Mouse (Mus musculus) midbrain, embryonic 16.5 days (tissue): ENCODE data around the gene Kcng3. TPM values are rescaled to one million over a fixed set of nuclear protein-coding genes. Genes with fewer than 3 reads are reported as not detected.

Source experiments
- ATAC-seq: fragments of 200-750 bp; cut with Nextera tagmentation; 2 replicates; pipeline ENCODE4 v1.8.0; 2017; ENCODE audit warnings: moderate TSS enrichment
- H3K27ac ChIP-seq: fragments of 300-500 bp; sonication (generic); 2 replicates; pipeline ENCODE4 v1.5.1; 2014; ENCODE audit warnings: mild to moderate bottlenecking, low read length, mixed read lengths
- H3K27me3 ChIP-seq: fragments of 300-500 bp; sonication (generic); 2 replicates; pipeline ENCODE4 v1.6.1; 2014; ENCODE audit warnings: low read depth, low read length, mixed read lengths; ENCODE audit not compliant: control insufficient read depth, insufficient read depth
- H3K36me3 ChIP-seq: fragments of 300-500 bp; sonication (generic); 2 replicates; pipeline ENCODE4 v1.6.1; 2014; ENCODE audit warnings: mild to moderate bottlenecking, low read length, moderate library complexity, mixed read lengths; ENCODE audit not compliant: control insufficient read depth, insufficient read depth
- H3K4me1 ChIP-seq: fragments of 300-500 bp; sonication (generic); 2 replicates; pipeline ENCODE4 v1.6.1; 2014; ENCODE audit warnings: mild to moderate bottlenecking, low read length, mixed read lengths; ENCODE audit not compliant: control insufficient read depth, insufficient read depth
- H3K4me2 ChIP-seq: fragments of 300-500 bp; sonication (generic); 2 replicates; pipeline ENCODE4 v1.6.1; 2014; ENCODE audit warnings: mild to moderate bottlenecking, low read length, mixed read lengths
- H3K4me3 ChIP-seq: fragments of 300-500 bp; sonication (generic); 2 replicates; pipeline ENCODE4 v1.5.1; 2014; ENCODE audit warnings: low read depth, mild to moderate bottlenecking, low read length, moderate library complexity, mixed read lengths
- H3K9ac ChIP-seq: fragments of 300-500 bp; sonication (generic); 2 replicates; pipeline ENCODE4 v1.6.1; 2014; ENCODE audit warnings: low read depth, low read length, mixed read lengths
- H3K9me3 ChIP-seq: fragments of 300-500 bp; sonication (generic); replicated peaks from 2 replicates; pipeline ENCODE4 v1.6.1; 2014; ENCODE audit warnings: mild to moderate bottlenecking, low read length, mixed read lengths; ENCODE audit not compliant: control insufficient read depth, poor library complexity, severe bottlenecking
- WGBS: fragments of 180-500 bp; shearing (Covaris S2); extraction: QIAGEN DNeasy Blood & Tissue Kit; methylation state at CpG from one replicate; pipeline ENCODE4 v1.1.7; 2014; 5-methylcytosine and 5-hydroxymethylcytosine counted together
- polyA plus RNA-seq: library from polyadenylated mRNA; unstranded; fragments of >200 nt; fragmentation: Nextera tagmentation; extraction: Ambion mirVana; gene quantifications from 2 replicates; pipeline ENCODE4 v1.2.1, GENCODE M21; 2015

Gene Kcng3
- polyA plus RNA-seq, 1 experiment from 2014 or later, result 0.10 TPM

- no peaks in the 10 kb centered on the region for H3K9me3 ChIP-seq
- H3K36me3 ChIP-seq, result no peaks in the 10 kb centered on the region
- WGBS, result 84% methylated on average over 10 of the region's 10 CpGs
- no peak overlapping the region for H3K9ac ChIP-seq
- no peak overlapping the region for H3K4me3 ChIP-seq
- H3K27ac ChIP-seq, result no peak overlapping the region
- no peak overlapping the region for H3K4me2 ChIP-seq
- H3K27me3 ChIP-seq, result no peaks in the 10 kb centered on the region
- no peaks in the 10 kb centered on the region for H3K4me1 ChIP-seq
- ATAC-seq, result no peak
Measured at GRCm38 (mm10) chr17:83593396-83593795, 38.3 kb downstream of the Kcng3 start.

GRCm38 (mm10) chr17:83588663-83589341, 42.9 kb downstream of the Kcng3 start:
- no peak overlapping the region for H3K9ac ChIP-seq
- H3K27ac ChIP-seq, result no peak overlapping the region
- no peaks in the 10 kb centered on the region for H3K4me1 ChIP-seq
- H3K9me3 ChIP-seq, result no peaks in the 10 kb centered on the region
- H3K4me3 ChIP-seq, result no peak overlapping the region
- 80% methylated on average over 6 of the region's 6 CpGs for WGBS
- no peaks in the 10 kb centered on the region for H3K36me3 ChIP-seq
- no peak overlapping the region for H3K4me2 ChIP-seq
- H3K27me3 ChIP-seq, result no peaks in the 10 kb centered on the region
- ATAC-seq, result no peak

GRCm38 (mm10) chr17:83587731-83588130, 44.0 kb downstream of the Kcng3 start:
- Histone ChIP-seq H3K4me1 (no peaks in the 10 kb centered on the region), H3K27ac (no peak overlapping the region), H3K9ac (no peak overlapping the region), H3K27me3 (no peaks in the 10 kb centered on the region), H3K4me3 (no peak overlapping the region), H3K9me3 (no peaks in the 10 kb centered on the region), H3K36me3 (no peaks in the 10 kb centered on the region), H3K4me2 (no peak overlapping the region)
- WGBS, result 89% methylated on average over 8 of the region's 8 CpGs
- ATAC-seq, result no peak

GRCm38 (mm10) chr17:83582585-83582984, 49.1 kb downstream of the Kcng3 start:
- ATAC-seq, result no peak
- no peak overlapping the region for H3K27ac ChIP-seq
- no peak overlapping the region for H3K4me3 ChIP-seq
- no peaks in the 10 kb centered on the region for H3K27me3 ChIP-seq
- H3K4me1 ChIP-seq, result no peaks in the 10 kb centered on the region
- H3K9me3 ChIP-seq, result no peaks in the 10 kb centered on the region
- no peak overlapping the region for H3K4me2 ChIP-seq
- no peaks in the 10 kb centered on the region for H3K36me3 ChIP-seq
- no peak overlapping the region for H3K9ac ChIP-seq
- WGBS, result 69% methylated on average over 2 of the region's 2 CpGs

- no peak for ATAC-seq
- Histone ChIP-seq H3K27ac (no peak overlapping the region), H3K4me2 (no peak overlapping the region), H3K9me3 (no peaks in the 10 kb centered on the region), H3K36me3 (no peaks in the 10 kb centered on the region), H3K4me3 (no peak overlapping the region), H3K27me3 (no peaks in the 10 kb centered on the region), H3K9ac (no peak overlapping the region), H3K4me1 (no peaks in the 10 kb centered on the region)
- 92% methylated on average over 5 of the region's 5 CpGs for WGBS
Measured at GRCm38 (mm10) chr17:83580734-83581133, 51.0 kb downstream of the Kcng3 start.

GRCm38 (mm10) chr17:83576810-83577371, 54.8 kb downstream of the Kcng3 start:
- no peak overlapping the region for H3K9ac ChIP-seq
- H3K9me3 ChIP-seq, result no peaks in the 10 kb centered on the region
- no peaks in the 10 kb centered on the region for H3K27me3 ChIP-seq
- 97% methylated on average over 11 of the region's 11 CpGs for WGBS
- no peak overlapping the region for H3K27ac ChIP-seq
- no peak for ATAC-seq
- no peak overlapping the region for H3K4me2 ChIP-seq
- no peaks in the 10 kb centered on the region for H3K36me3 ChIP-seq
- no peak overlapping the region for H3K4me3 ChIP-seq
- no peaks in the 10 kb centered on the region for H3K4me1 ChIP-seq

GRCm38 (mm10) chr17:83574615-83575014, 57.1 kb downstream of the Kcng3 start:
- no peak overlapping the region for H3K27ac ChIP-seq
- H3K36me3 ChIP-seq, result no peaks in the 10 kb centered on the region
- no peak overlapping the region for H3K9ac ChIP-seq
- H3K4me2 ChIP-seq, result no peak overlapping the region
- no peaks in the 10 kb centered on the region for H3K27me3 ChIP-seq
- H3K9me3 ChIP-seq, result no peaks in the 10 kb centered on the region
- no peak for ATAC-seq
- H3K4me3 ChIP-seq, result no peak overlapping the region
- WGBS, result 92% methylated on average over 8 of the region's 8 CpGs
- no peaks in the 10 kb centered on the region for H3K4me1 ChIP-seq

GRCm38 (mm10) chr17:83573128-83573527, 58.6 kb downstream of the Kcng3 start:
- no peak overlapping the region for H3K4me2 ChIP-seq
- H3K9me3 ChIP-seq, result no peaks in the 10 kb centered on the region
- 72% methylated on average over 6 of the region's 6 CpGs for WGBS
- no peak overlapping the region for H3K27ac ChIP-seq
- H3K9ac ChIP-seq, result no peak overlapping the region
- no peak overlapping the region for H3K4me3 ChIP-seq
- H3K36me3 ChIP-seq, result no peaks in the 10 kb centered on the region
- H3K27me3 ChIP-seq, result no peaks in the 10 kb centered on the region
- H3K4me1 ChIP-seq, result no peaks in the 10 kb centered on the region
- no peak for ATAC-seq

GRCm38 (mm10) chr17:83572366-83572765, 59.3 kb downstream of the Kcng3 start:
- Histone ChIP-seq H3K4me1 (no peaks in the 10 kb centered on the region), H3K4me3 (no peak overlapping the region), H3K9me3 (no peaks in the 10 kb centered on the region), H3K27me3 (no peaks in the 10 kb centered on the region), H3K4me2 (no peak overlapping the region), H3K9ac (no peak overlapping the region), H3K36me3 (no peaks in the 10 kb centered on the region), H3K27ac (no peak overlapping the region)
- ATAC-seq, result no peak
- 70% methylated on average over 4 of the region's 4 CpGs for WGBS
